Mouse (Mus musculus) lung, embryonic 14.5 days (tissue): ENCODE results near the gene Camkmt. TPM values are rescaled to one million over a fixed set of nuclear protein-coding genes. Genes with fewer than 3 reads are reported as not detected.

Source experiments
- ATAC-seq: fragments of 200-750 bp; cut with Nextera tagmentation; 2 replicates; pipeline ENCODE4 v1.8.0; 2017; ENCODE audit warnings: mild to moderate bottlenecking, moderate TSS enrichment, moderate library complexity; ENCODE audit not compliant: insufficient read depth
- DNase-seq: peaks from one replicate; pipeline ENCODE4 v3.0.0-alpha.2; 2015
- H3K27ac ChIP-seq: fragments of 300-500 bp; sonication (generic); 2 replicates; pipeline ENCODE4 v1.5.1; 2014; ENCODE audit warnings: low read depth, mild to moderate bottlenecking, moderate library complexity
- H3K27me3 ChIP-seq: fragments of 300-500 bp; sonication (generic); 2 replicates; pipeline ENCODE4 v1.6.1; 2014; ENCODE audit warnings: low read length, control low read depth; ENCODE audit not compliant: insufficient read depth
- H3K36me3 ChIP-seq: fragments of 300-500 bp; sonication (generic); 2 replicates; pipeline ENCODE4 v1.6.1; 2014; ENCODE audit warnings: control low read depth; ENCODE audit not compliant: insufficient read depth
- H3K4me1 ChIP-seq: fragments of 300-500 bp; sonication (generic); 2 replicates; pipeline ENCODE4 v1.6.1; 2014; ENCODE audit warnings: antibody characterized with exemption, control low read depth; ENCODE audit not compliant: insufficient read depth
- H3K4me2 ChIP-seq: fragments of 300-500 bp; sonication (generic); 2 replicates; pipeline ENCODE4 v1.6.1; 2014; ENCODE audit warnings: mild to moderate bottlenecking
- H3K4me3 ChIP-seq: fragments of 300-500 bp; sonication (generic); 2 replicates; pipeline ENCODE4 v1.5.1; 2014; ENCODE audit warnings: low read depth, low read length
- H3K9ac ChIP-seq: fragments of 300-500 bp; sonication (generic); 2 replicates; pipeline ENCODE4 v1.6.1; 2014
- H3K9me3 ChIP-seq: fragments of 300-500 bp; sonication (generic); 2 replicates; pipeline ENCODE4 v1.6.1; 2016; ENCODE audit warnings: low read depth, low read length, control low read depth
- CTCF ChIP-seq: IDR thresholded peaks from 2 replicates; pipeline ENCODE4 v1.5.1; 2016; ENCODE audit warnings: antibody characterized with exemption, low read depth
- WGBS: fragments of 180-500 bp; shearing (Covaris S2); extraction: QIAGEN DNeasy Blood & Tissue Kit; methylation state at CpG from one replicate; pipeline ENCODE4 v1.1.7; 2014; 5-methylcytosine and 5-hydroxymethylcytosine counted together
- polyA plus RNA-seq: library from polyadenylated mRNA; unstranded; fragments of >200 nt; fragmentation: Nextera tagmentation; extraction: Ambion mirVana; gene quantifications from 2 replicates; pipeline ENCODE4 v1.2.1, GENCODE M21; 2014

Camkmt gene
- polyA plus RNA-seq = 11.7 and 12.7 TPM in 2 replicates

GRCm38 (mm10) chr17:85090120-85091099, at the start of gene Camkmt, which contains the start of gene Prepl:
Gene Camkmt, plus strand, starts transcription at chr17:85090552.
Gene Prepl, minus strand, starts transcription at chr17:85090241.
- no peaks in the 10 kb centered on the region for H3K27me3 ChIP-seq
- WGBS = under 1% methylated on average over 63 of the region's 63 CpGs
- peak within 1 kb of the TSS; percentile 75 for H3K27ac ChIP-seq
- H3K4me1 ChIP-seq = peaks cover 6% of the 10 kb centered on the region; the same call in 1 of the 2 replicates
- no peaks in the 10 kb centered on the region for H3K36me3 ChIP-seq
- peak; percentile 34 for TF ChIP-seq CTCF
- ATAC-seq (peak; percentile 99), DNase-seq (peak; percentile 99)
- peak within 1 kb of the TSS; percentile 83 for H3K4me2 ChIP-seq
- H3K9me3 ChIP-seq = no peaks in the 10 kb centered on the region
- peak within 1 kb of the TSS; percentile 89 for H3K4me3 ChIP-seq
- H3K9ac ChIP-seq = peak within 1 kb of the TSS; percentile 67

GRCm38 (mm10) chr17:85040913-85041312, 49.4 kb upstream of the Camkmt start:
- H3K9ac ChIP-seq = no peak overlapping the region
- no peak overlapping the region for H3K4me2 ChIP-seq
- H3K4me1 ChIP-seq = no peaks in the 10 kb centered on the region
- DNase-seq (peak; percentile 22), ATAC-seq (no peak)
- H3K36me3 ChIP-seq = no peaks in the 10 kb centered on the region
- WGBS = 51% methylated on average over 7 of the region's 7 CpGs
- no peak for TF ChIP-seq CTCF
- H3K4me3 ChIP-seq = no peak overlapping the region
- no peaks in the 10 kb centered on the region for H3K9me3 ChIP-seq
- H3K27me3 ChIP-seq = no peaks in the 10 kb centered on the region
- H3K27ac ChIP-seq = no peak overlapping the region

- H3K27me3 ChIP-seq = no peaks in the 10 kb centered on the region
- no peaks in the 10 kb centered on the region for H3K9me3 ChIP-seq
- no peak overlapping the region for H3K27ac ChIP-seq
- no peaks in the 10 kb centered on the region for H3K4me1 ChIP-seq
- TF ChIP-seq CTCF = no peak
- no peak overlapping the region for H3K4me3 ChIP-seq
- H3K36me3 ChIP-seq = no peaks in the 10 kb centered on the region
- ATAC-seq (peak; percentile 28; the same call in 1 of the 2 replicates), DNase-seq (no peak)
- 48% methylated on average over 6 of the region's 6 CpGs for WGBS
- H3K9ac ChIP-seq = no peak overlapping the region
- H3K4me2 ChIP-seq = no peak overlapping the region
Measured at GRCm38 (mm10) chr17:85042419-85042818, 47.9 kb upstream of the Camkmt start.

GRCm38 (mm10) chr17:85043404-85043816, 46.9 kb upstream of the Camkmt start:
- DNase-seq (no peak), ATAC-seq (no peak)
- no peak for TF ChIP-seq CTCF
- no peaks in the 10 kb centered on the region for H3K9me3 ChIP-seq
- no peak overlapping the region for H3K4me3 ChIP-seq
- H3K27me3 ChIP-seq = no peaks in the 10 kb centered on the region
- H3K36me3 ChIP-seq = no peaks in the 10 kb centered on the region
- no peaks in the 10 kb centered on the region for H3K4me1 ChIP-seq
- no peak overlapping the region for H3K4me2 ChIP-seq
- H3K27ac ChIP-seq = no peak overlapping the region
- no peak overlapping the region for H3K9ac ChIP-seq
- 74% methylated on average over 6 of the region's 6 CpGs for WGBS

GRCm38 (mm10) chr17:85044466-85044865, 45.9 kb upstream of the Camkmt start:
- ATAC-seq (no peak), DNase-seq (no peak)
- Histone ChIP-seq H3K9ac (no peak overlapping the region), H3K36me3 (no peaks in the 10 kb centered on the region), H3K27me3 (no peaks in the 10 kb centered on the region), H3K4me1 (no peaks in the 10 kb centered on the region), H3K9me3 (no peaks in the 10 kb centered on the region), H3K27ac (no peak overlapping the region), H3K4me3 (no peak overlapping the region), H3K4me2 (no peak overlapping the region)
- 85% methylated on average over 5 of the region's 5 CpGs for WGBS
- TF ChIP-seq CTCF = no peak

- Histone ChIP-seq H3K36me3 (no peaks in the 10 kb centered on the region), H3K27ac (no peak overlapping the region), H3K9ac (no peak overlapping the region), H3K9me3 (no peaks in the 10 kb centered on the region), H3K4me3 (no peak overlapping the region), H3K4me2 (no peak overlapping the region), H3K27me3 (no peaks in the 10 kb centered on the region), H3K4me1 (no peaks in the 10 kb centered on the region)
- no peak for TF ChIP-seq CTCF
- ATAC-seq (no peak), DNase-seq (no peak)
- 75% methylated on average over 12 of the region's 12 CpGs for WGBS
Measured at GRCm38 (mm10) chr17:85045160-85045559, 45.2 kb upstream of the Camkmt start.

GRCm38 (mm10) chr17:85048379-85048778, 42.0 kb upstream of the Camkmt start:
- Histone ChIP-seq H3K4me1 (no peaks in the 10 kb centered on the region), H3K9me3 (no peaks in the 10 kb centered on the region), H3K4me3 (no peak overlapping the region), H3K27me3 (no peaks in the 10 kb centered on the region), H3K36me3 (no peaks in the 10 kb centered on the region), H3K4me2 (no peak overlapping the region), H3K27ac (no peak overlapping the region), H3K9ac (no peak overlapping the region)
- no peak for ATAC-seq
- no peak for TF ChIP-seq CTCF
- WGBS = 85% methylated on average over 5 of the region's 5 CpGs
- DNase-seq = no peak
